Mouse (Mus musculus): ENCODE data around the gene Ephb1. TPM values are rescaled to one million over a fixed set of nuclear protein-coding genes. Genes with fewer than 3 reads are reported as not detected.

Gene Ephb1
- polyA plus RNA-seq, 1 experiment from 2014 or later, result 1.6 TPM

- Histone ChIP-seq H3K9ac (ENCODE audit: low read length) (no peak overlapping the region), H3K4me1 (ENCODE audit: control insufficient read depth, insufficient read depth, low read length) (peaks cover 4% of the 10 kb centered on the region; the same call in 1 of the 2 replicates), H3K9me3 (ENCODE audit: control insufficient read depth, low read length) (no peaks in the 10 kb centered on the region), H3K4me2 (ENCODE audit: low read depth, severe bottlenecking) (no peak overlapping the region), H3K27me3 (ENCODE audit: control insufficient read depth, insufficient read depth, low read length) (no peaks in the 10 kb centered on the region), H3K36me3 (ENCODE audit: control insufficient read depth, insufficient read depth, low read length) (no peaks in the 10 kb centered on the region), H3K4me3 (ENCODE audit: low read depth, low read length) (no peak overlapping the region), H3K27ac (replicated peaks; ENCODE audit: low read depth, low read length) (no peak overlapping the region)
- ATAC-seq (ENCODE audit: insufficient number of reproducible peaks, low FRiP score, low TSS enrichment, low read depth) (no peak), DNase-seq (ENCODE audit: low spot score) (no peak)
- WGBS, result 89% methylated on average over 3 of the region's 3 CpGs
Measured at GRCm38 (mm10) chr9:102293605-102294004, 60.9 kb downstream of the Ephb1 start.

DNA sequence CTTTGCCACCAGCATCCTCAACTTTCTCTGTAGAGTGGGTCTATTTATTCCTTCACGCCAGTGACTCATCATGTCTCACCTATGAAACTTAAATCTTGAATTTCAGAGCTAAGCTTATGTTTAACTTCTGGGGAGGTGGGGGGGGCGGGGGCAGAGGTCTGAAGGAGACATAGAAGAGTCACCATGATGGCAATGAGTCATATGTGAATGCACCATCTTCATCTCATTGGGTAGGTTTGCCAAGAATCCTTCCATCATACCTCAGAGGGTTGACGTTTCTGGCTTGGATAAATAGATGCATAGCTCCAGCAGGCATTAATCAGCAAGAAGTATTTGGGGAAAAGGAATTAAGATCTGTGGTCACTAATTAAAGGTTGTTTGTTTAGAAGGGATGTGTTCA, 63.3 kb downstream of the Ephb1 start:
- Histone ChIP-seq H3K4me2 (ENCODE audit: low read depth, severe bottlenecking) (no peak overlapping the region), H3K4me3 (ENCODE audit: low read depth, low read length) (no peak overlapping the region), H3K9me3 (ENCODE audit: control insufficient read depth, low read length) (no peaks in the 10 kb centered on the region), H3K36me3 (ENCODE audit: control insufficient read depth, insufficient read depth, low read length) (no peaks in the 10 kb centered on the region), H3K4me1 (ENCODE audit: control insufficient read depth, insufficient read depth, low read length) (peaks cover 4% of the 10 kb centered on the region; the same call in 1 of the 2 replicates), H3K27ac (replicated peaks; ENCODE audit: low read depth, low read length) (no peak overlapping the region), H3K9ac (ENCODE audit: low read length) (no peak overlapping the region), H3K27me3 (ENCODE audit: control insufficient read depth, insufficient read depth, low read length) (no peaks in the 10 kb centered on the region)
- 83% methylated on average over 3 of the region's 3 CpGs for WGBS
- no peak for DNase-seq (ENCODE audit: low spot score)
- no peak for ATAC-seq (ENCODE audit: insufficient number of reproducible peaks, low FRiP score, low TSS enrichment, low read depth)

DNA sequence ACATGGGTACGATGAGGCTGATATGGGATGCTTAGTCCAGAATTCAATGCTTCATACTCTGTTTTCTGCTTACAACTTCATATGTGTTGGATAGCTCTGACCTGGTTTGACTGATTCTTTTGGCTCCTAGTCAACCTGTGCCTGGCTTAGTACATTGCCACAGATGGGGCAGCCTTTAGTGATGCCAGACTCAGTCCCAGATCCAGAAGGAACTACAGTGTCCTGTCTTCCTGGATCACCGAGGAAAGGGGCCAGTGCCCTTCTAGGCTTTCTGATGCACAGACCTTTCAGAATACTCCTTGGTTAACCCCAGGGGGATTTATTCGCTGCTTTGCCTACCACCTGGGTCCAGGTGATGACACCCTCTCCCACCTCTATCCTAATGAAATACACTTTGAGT, 66.1 kb downstream of the Ephb1 start:
- Histone ChIP-seq H3K4me1 (ENCODE audit: control insufficient read depth, insufficient read depth, low read length) (no peaks in the 10 kb centered on the region), H3K4me3 (ENCODE audit: low read depth, low read length) (no peak overlapping the region), H3K27me3 (ENCODE audit: control insufficient read depth, insufficient read depth, low read length) (no peaks in the 10 kb centered on the region), H3K9me3 (ENCODE audit: control insufficient read depth, low read length) (no peaks in the 10 kb centered on the region), H3K4me2 (ENCODE audit: low read depth, severe bottlenecking) (no peak overlapping the region), H3K9ac (ENCODE audit: low read length) (no peak overlapping the region), H3K36me3 (ENCODE audit: control insufficient read depth, insufficient read depth, low read length) (no peaks in the 10 kb centered on the region), H3K27ac (replicated peaks; ENCODE audit: low read depth, low read length) (no peak overlapping the region)
- ATAC-seq (ENCODE audit: insufficient number of reproducible peaks, low FRiP score, low TSS enrichment, low read depth), result no peak
- 89% methylated on average over 3 of the region's 3 CpGs for WGBS
- no peak for DNase-seq (ENCODE audit: low spot score)

- Histone ChIP-seq H3K9me3 (ENCODE audit: control insufficient read depth, low read length) (no peaks in the 10 kb centered on the region), H3K4me3 (ENCODE audit: low read depth, low read length) (no peak overlapping the region), H3K27ac (replicated peaks; ENCODE audit: low read depth, low read length) (no peak overlapping the region), H3K4me2 (ENCODE audit: low read depth, severe bottlenecking) (no peak overlapping the region), H3K4me1 (ENCODE audit: control insufficient read depth, insufficient read depth, low read length) (no peaks in the 10 kb centered on the region), H3K27me3 (ENCODE audit: control insufficient read depth, insufficient read depth, low read length) (no peaks in the 10 kb centered on the region), H3K9ac (ENCODE audit: low read length) (no peak overlapping the region), H3K36me3 (ENCODE audit: control insufficient read depth, insufficient read depth, low read length) (no peaks in the 10 kb centered on the region)
- ATAC-seq (ENCODE audit: insufficient number of reproducible peaks, low FRiP score, low TSS enrichment, low read depth) (no peak), DNase-seq (ENCODE audit: low spot score) (no peak)
- 75% methylated on average over 3 of the region's 3 CpGs for WGBS
Measured at GRCm38 (mm10) chr9:102275931-102276330, 78.6 kb downstream of the Ephb1 start.

- 74% methylated on average over 8 of the region's 8 CpGs for WGBS
- DNase-seq (ENCODE audit: low spot score) (no peak), ATAC-seq (ENCODE audit: insufficient number of reproducible peaks, low FRiP score, low TSS enrichment, low read depth) (no peak)
- H3K9me3 ChIP-seq (ENCODE audit: control insufficient read depth, low read length), result no peaks in the 10 kb centered on the region
- no peak overlapping the region for H3K4me2 ChIP-seq (ENCODE audit: low read depth, severe bottlenecking)
- no peak overlapping the region for H3K27ac ChIP-seq (replicated peaks; ENCODE audit: low read depth, low read length)
- no peak overlapping the region for H3K9ac ChIP-seq (ENCODE audit: low read length)
- H3K4me1 ChIP-seq (ENCODE audit: control insufficient read depth, insufficient read depth, low read length), result no peaks in the 10 kb centered on the region
- no peaks in the 10 kb centered on the region for H3K36me3 ChIP-seq (ENCODE audit: control insufficient read depth, insufficient read depth, low read length)
- H3K27me3 ChIP-seq (ENCODE audit: control insufficient read depth, insufficient read depth, low read length), result no peaks in the 10 kb centered on the region
- H3K4me3 ChIP-seq (ENCODE audit: low read depth, low read length), result no peak overlapping the region
Measured at GRCm38 (mm10) chr9:102274016-102274415, 80.5 kb downstream of the Ephb1 start.

GRCm38 (mm10) chr9:102273469-102273808, 81.1 kb downstream of the Ephb1 start:
- H3K9ac ChIP-seq (ENCODE audit: low read length), result no peak overlapping the region
- peaks cover under 1% of the 10 kb centered on the region; the same call in 1 of the 2 replicates for H3K4me1 ChIP-seq (ENCODE audit: control insufficient read depth, insufficient read depth, low read length)
- DNase-seq (ENCODE audit: low spot score), result no peak
- 74% methylated on average over 6 of the region's 6 CpGs for WGBS
- no peak for ATAC-seq (ENCODE audit: insufficient number of reproducible peaks, low FRiP score, low TSS enrichment, low read depth)
- no peaks in the 10 kb centered on the region for H3K9me3 ChIP-seq (ENCODE audit: control insufficient read depth, low read length)
- H3K4me2 ChIP-seq (ENCODE audit: low read depth, severe bottlenecking), result no peak overlapping the region
- H3K27ac ChIP-seq (replicated peaks; ENCODE audit: low read depth, low read length), result no peak overlapping the region
- H3K36me3 ChIP-seq (ENCODE audit: control insufficient read depth, insufficient read depth, low read length), result no peaks in the 10 kb centered on the region
- H3K27me3 ChIP-seq (ENCODE audit: control insufficient read depth, insufficient read depth, low read length), result no peaks in the 10 kb centered on the region
- no peak overlapping the region for H3K4me3 ChIP-seq (ENCODE audit: low read depth, low read length)

DNA sequence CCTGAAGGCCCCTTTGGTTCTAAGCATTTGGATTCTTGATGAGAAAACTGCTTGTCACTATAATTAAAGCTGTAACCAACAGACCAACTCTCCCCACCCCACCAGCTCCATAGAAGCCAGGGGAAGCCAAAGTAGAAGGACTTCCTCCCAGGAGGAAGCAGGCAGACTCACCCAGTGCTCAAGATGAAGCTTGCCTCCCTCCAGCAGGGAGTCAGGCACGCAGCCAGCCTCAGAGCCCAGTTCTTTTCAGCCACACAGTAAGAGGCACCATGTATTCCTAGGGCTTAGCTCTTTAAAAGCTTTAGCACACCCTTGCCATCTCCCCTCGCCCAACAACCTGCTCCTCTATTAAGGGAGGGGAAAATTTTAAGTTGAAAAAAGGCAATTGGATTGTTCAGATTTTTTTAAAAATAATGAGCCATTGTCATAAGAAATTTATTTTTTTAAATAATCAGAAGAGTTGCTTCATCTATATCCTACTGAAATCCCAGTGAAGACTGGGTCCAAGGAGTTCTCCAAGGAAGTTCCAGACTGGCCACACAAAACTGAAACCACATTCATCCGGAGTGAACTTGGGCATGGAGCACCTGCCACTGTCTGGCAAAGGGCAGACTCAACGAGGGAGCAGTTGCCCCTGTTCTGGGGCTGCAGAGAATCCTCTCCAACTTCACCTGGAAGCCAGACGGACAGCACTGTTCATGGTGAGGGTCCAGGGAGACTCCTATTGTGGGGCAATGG, 81.6 kb downstream of the Ephb1 start:
- Histone ChIP-seq H3K9me3 (ENCODE audit: control insufficient read depth, low read length) (no peaks in the 10 kb centered on the region), H3K4me2 (ENCODE audit: low read depth, severe bottlenecking) (no peak overlapping the region), H3K4me3 (ENCODE audit: low read depth, low read length) (no peak overlapping the region), H3K27ac (replicated peaks; ENCODE audit: low read depth, low read length) (no peak overlapping the region), H3K9ac (ENCODE audit: low read length) (no peak overlapping the region), H3K4me1 (ENCODE audit: control insufficient read depth, insufficient read depth, low read length) (peaks cover 6% of the 10 kb centered on the region; the same call in 1 of the 2 replicates), H3K27me3 (ENCODE audit: control insufficient read depth, insufficient read depth, low read length) (no peaks in the 10 kb centered on the region), H3K36me3 (ENCODE audit: control insufficient read depth, insufficient read depth, low read length) (no peaks in the 10 kb centered on the region)
- 69% methylated on average over 5 of the region's 5 CpGs for WGBS
- ATAC-seq (ENCODE audit: insufficient number of reproducible peaks, low FRiP score, low TSS enrichment, low read depth) (no peak), DNase-seq (ENCODE audit: low spot score) (no peak)

DNA sequence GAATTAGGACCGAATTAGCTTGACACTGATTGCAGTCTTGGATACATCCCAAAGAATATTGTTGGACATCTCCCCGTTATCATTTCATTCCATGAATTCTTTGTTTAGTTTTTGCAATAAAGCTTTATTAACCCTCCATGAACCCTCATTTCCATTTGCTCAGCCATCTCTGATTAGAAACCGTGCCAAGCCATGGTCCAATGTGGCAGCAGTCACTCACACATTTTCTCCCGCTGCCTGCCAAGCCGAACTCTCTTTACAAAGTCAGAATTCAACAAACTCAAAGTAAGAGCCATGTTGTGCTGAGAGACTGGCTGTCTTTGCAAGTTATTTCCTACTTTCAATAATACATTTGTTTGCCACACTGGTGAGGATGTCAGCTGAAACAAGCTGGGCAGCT, 84.0 kb downstream of the Ephb1 start:
- Histone ChIP-seq H3K9ac (ENCODE audit: low read length) (no peak overlapping the region), H3K27ac (replicated peaks; ENCODE audit: low read depth, low read length) (no peak overlapping the region), H3K36me3 (ENCODE audit: control insufficient read depth, insufficient read depth, low read length) (no peaks in the 10 kb centered on the region), H3K9me3 (ENCODE audit: control insufficient read depth, low read length) (no peaks in the 10 kb centered on the region), H3K27me3 (ENCODE audit: control insufficient read depth, insufficient read depth, low read length) (no peaks in the 10 kb centered on the region), H3K4me2 (ENCODE audit: low read depth, severe bottlenecking) (no peak overlapping the region), H3K4me1 (ENCODE audit: control insufficient read depth, insufficient read depth, low read length) (peaks cover 9% of the 10 kb centered on the region; the same call in 1 of the 2 replicates), H3K4me3 (ENCODE audit: low read depth, low read length) (no peak overlapping the region)
- no peak for DNase-seq (ENCODE audit: low spot score)
- no peak for ATAC-seq (ENCODE audit: insufficient number of reproducible peaks, low FRiP score, low TSS enrichment, low read depth)
- 96% methylated on average over 5 of the region's 5 CpGs for WGBS
